8 mouse cellular contexts compared by ENCODE assay signal in genomic region chr2:119350555-119351486, GRCm38 (mm10). TPM values are rescaled to one million over a fixed set of nuclear protein-coding genes. Genes with fewer than 3 reads are reported as not detected.
A peak's percentile ranks its signal among the peaks of the same experiment; 100 is the strongest.
DNase-seq lines count a peak whose midpoint lies in the region; ATAC-seq lines count a peak whose summit lies in the region.

Gene Chac1, plus strand, starts transcription at chr2:119351229.

- peak; percentile 98 for ATAC-seq in hindbrain, embryonic 13.5 days (ENCODE audit: low FRiP score)

- H3K27me3 ChIP-seq in hindbrain, embryonic 13.5 days, result peaks cover 55% of the 10 kb centered on the region

- peak; percentile 49 for DNase-seq in T-cell, adult 2 months (ENCODE audit: low spot score)
- peak; percentile 96 for DNase-seq in cerebellum, postnatal 14 days
- peak; percentile 93 to 94 for DNase-seq in frontal cortex, postnatal 10 days (ENCODE audit: low spot score in 2 of 2)
- peak; percentile 91 to 92 for DNase-seq in layer of hippocampus, postnatal 36 days
- peak; percentile 93 for DNase-seq in lung, postnatal 25 days (ENCODE audit: low spot score)
- DNase-seq in retina, postnatal 7 days (ENCODE audit: low read depth, low spot score), result peak; percentile 48
- peak; percentile 74 for DNase-seq in urinary bladder, adult 2 months (ENCODE audit: low spot score)

- no peak within 1 kb of the TSS for H3K27ac ChIP-seq in hindbrain, embryonic 13.5 days

- WGBS in hindbrain, embryonic 13.5 days, result 5% methylated on average over 58 of the region's 58 CpGs

- peak within 1 kb of the TSS; percentile 80 for H3K9ac ChIP-seq in hindbrain, embryonic 13.5 days

- H3K4me3 ChIP-seq in hindbrain, embryonic 13.5 days, result peak within 1 kb of the TSS; percentile 62

- H3K4me2 ChIP-seq in hindbrain, embryonic 13.5 days, result peak within 1 kb of the TSS; percentile 94

- peaks cover 8% of the 10 kb centered on the region for H3K4me1 ChIP-seq in hindbrain, embryonic 13.5 days (replicated peaks)

- peaks cover 13% of the 10 kb centered on the region for H3K36me3 ChIP-seq in hindbrain, embryonic 13.5 days

- no peaks in the 10 kb centered on the region for H3K9me3 ChIP-seq in hindbrain, embryonic 13.5 days

RNA-seq across cellular contexts. Expression of gene Chac1, which starts in this region (rescaled TPM):
- polyA plus RNA-seq in hindbrain, embryonic 13.5 days (2015; fragmentation: Nextera tagmentation; extraction: Ambion mirVana), result 6.1 and 6.7 TPM in 2 replicates
- total RNA-seq in layer of hippocampus, postnatal 36 days (2021), result 1 to 10 TPM; 5.2 to 5.8 TPM
- polyA plus RNA-seq in urinary bladder, adult 2 months (2012; rRNA removed), result 1.4 and 1.5 TPM in 2 replicates
